Mouse (Mus musculus): ENCODE measurements around the gene Hs6st3.

- TF ChIP-seq CTCF (IDR thresholded peaks at IDR 0.05; ENCODE audit: low read depth): no peak
- no peak for TF ChIP-seq EP300 (optimal IDR thresholded peaks at IDR 0.05)
Observed at GRCm38 (mm10) chr14:119781111-119781510, 643.0 kb downstream of the Hs6st3 start.
